Mouse (Mus musculus): ENCODE data around the gene Il1a.
A peak's percentile ranks its signal among the peaks of the same experiment; 100 is the strongest.

The Il1a gene

DNA sequence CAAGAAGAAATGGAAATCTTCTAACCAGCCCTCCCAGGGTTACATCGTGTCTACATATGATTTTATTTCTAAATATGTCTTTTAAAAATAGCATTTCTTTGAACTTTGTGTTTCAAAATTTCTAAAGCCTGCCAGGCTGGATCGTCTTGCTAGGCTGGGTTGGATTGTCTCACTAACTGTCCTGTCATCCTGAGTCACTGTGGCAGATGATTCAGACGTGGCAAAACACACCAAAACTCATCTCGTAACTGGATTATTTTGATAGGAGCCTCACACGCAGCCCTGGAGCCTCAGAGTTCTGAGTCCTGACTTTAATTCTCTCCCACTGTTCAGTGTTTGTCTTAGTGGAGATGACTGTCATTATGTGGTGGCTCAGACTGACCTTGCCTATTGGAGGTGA, 46.7 kb downstream of the Il1a start:
- DNase-seq (ENCODE audit: low spot score in 2 of 2) = no peak

- DNase-seq (ENCODE audit: low spot score in 2 of 2) = no peak
These were observed 48.5 kb downstream of the Il1a start for GRCm38 (mm10) chr2:129261151-129261794.

DNA sequence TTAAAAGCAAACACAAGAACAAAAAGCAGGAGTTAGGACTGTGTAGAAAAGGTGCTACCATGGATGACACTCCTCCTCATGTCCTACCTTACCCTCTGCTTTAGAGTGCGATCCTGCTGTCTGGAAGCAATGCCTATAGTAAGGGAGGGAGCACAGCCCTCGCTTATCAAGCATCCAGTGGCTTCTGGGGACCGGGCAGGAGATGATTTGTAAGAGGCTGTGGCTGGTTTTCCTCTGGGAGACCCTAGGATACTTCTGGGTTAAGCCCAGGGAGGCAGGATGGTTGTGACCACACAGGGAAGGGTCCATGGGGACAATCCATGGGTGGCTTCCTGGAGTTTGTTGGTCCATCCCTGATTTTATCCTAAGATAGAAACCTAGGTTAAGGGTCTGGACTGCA, 49.1 kb downstream of the Il1a start:
- DNase-seq (ENCODE audit: low spot score in 2 of 2) = no peak

GRCm38 (mm10) chr2:129258475-129259211, 51.1 kb downstream of the Il1a start:
- peak; percentile 33 to 52 for DNase-seq (ENCODE audit: low spot score in 2 of 2)

GRCm38 (mm10) chr2:129258056-129258455, 51.7 kb downstream of the Il1a start:
- no peak for DNase-seq (ENCODE audit: low spot score in 2 of 2)

- DNase-seq (ENCODE audit: low spot score in 2 of 2) = no peak
These were observed 53.8 kb downstream of the Il1a start for GRCm38 (mm10) chr2:129256006-129256405.

GRCm38 (mm10) chr2:129254076-129254475, 55.7 kb downstream of the Il1a start:
- no peak for DNase-seq (ENCODE audit: low spot score in 2 of 2)

DNA sequence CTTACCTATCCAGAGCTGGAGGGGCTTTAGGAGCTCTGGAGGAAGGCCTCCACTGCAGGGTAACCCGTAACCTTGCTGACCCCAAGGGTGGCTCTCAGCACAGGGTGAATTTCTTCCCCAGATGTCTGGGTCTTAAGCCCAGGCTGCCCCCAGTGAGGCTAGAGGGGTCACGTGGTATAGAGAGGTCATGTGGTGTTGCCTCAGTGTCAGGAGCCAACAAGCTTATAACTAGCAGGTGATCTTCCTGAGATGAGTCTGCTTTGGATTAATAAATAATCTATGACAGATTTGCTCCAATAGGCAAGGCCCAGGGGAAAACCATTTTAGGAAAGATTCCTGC, 56.2 kb downstream of the Il1a start:
- no peak for DNase-seq (ENCODE audit: low spot score in 2 of 2)

DNA sequence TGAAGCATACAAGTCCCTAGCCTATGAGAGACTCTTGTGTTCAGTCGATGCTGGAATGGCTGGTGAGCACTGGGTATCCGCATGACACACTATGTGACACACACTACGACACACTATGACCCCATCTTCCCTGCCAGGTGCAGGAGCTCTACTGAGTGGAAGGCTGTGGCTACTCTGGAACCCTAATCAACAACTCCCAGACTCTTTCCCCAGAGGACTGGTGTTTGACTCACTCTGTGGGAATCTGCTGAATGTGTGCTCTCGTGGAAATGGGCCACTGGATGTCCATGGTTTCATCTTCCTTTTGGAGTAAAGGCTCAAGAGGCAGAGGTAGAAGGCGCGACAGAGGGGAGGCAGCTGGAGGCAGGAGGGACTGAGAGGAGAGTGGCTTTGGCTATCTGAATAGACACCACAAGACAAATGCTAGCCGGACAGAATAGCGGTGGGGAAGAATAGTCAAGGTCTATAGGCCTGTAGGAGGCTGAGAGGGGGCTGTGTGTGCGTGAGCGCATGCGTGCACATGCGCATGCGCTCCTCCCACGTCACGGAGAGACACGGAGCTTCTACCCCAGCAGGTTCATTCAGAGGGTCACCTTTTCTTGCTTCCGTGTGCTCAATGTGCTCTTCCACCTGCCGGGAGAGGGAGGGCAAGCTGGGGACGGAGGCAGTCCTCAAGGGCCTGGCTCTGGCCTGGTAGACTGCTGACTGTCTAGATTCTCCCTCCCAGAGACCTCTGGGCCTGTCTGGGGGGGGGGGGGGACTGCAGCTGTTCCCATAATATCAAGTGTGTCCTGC, 56.7 kb downstream of the Il1a start:
- no peak for DNase-seq (ENCODE audit: low spot score in 2 of 2)
